Mouse (Mus musculus): Measurements from ENCODE around the gene Snx29. TPM values are rescaled to one million over a fixed set of nuclear protein-coding genes. Genes with fewer than 3 reads are reported as not detected.

The Snx29 gene
- polyA plus RNA-seq, 1 experiment = 1.1 TPM

DNA sequence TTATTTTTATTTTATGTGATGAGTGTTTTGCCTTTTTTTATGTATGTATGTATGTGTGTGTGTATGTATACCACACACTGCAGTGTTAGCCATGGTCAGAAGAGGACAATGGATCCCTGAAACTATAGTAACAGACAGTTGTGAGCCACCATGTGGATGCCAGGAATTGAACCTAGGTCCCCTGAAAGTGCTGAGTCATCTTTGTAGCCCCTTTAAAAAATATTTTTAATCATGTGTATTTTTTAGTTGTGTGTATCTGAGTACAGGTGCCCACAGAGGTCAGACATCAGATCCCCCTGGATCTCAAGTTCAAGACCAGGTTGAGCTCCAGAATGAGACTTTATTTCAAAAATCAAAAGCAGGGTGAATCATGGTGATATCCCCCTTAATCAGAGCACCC is 19.0 kb upstream of the Snx29 start:
- H3K27me3 ChIP-seq (ENCODE audit: control insufficient read depth) = no peaks in the 10 kb centered on the region
- TF ChIP-seq GATA1 (IDR thresholded peaks at IDR 0.05; ENCODE audit: low read length) (no peak), TAL1 (IDR thresholded peaks at IDR 0.05; ENCODE audit: low read length) (no peak)
- H3K36me3 ChIP-seq (ENCODE audit: control insufficient read depth) = no peaks in the 10 kb centered on the region

DNA sequence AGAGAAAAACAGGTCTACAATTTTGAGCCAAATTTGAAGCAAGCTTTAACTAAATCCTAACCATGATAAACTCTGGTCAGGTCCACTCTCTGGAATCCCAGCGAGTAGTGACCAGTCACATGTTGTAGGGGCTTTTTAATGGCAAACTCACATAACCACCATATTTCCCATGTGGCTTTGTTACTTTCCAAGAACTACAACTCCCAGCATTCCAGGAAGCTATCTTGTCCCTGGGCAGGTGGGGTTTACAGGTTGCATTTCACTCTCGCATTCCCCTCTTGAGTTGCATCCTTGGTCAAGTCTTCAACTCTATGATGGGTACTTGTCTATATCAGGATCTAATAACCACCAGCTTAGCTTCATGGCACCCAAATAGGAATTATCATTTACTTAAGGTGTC is 17.2 kb upstream of the Snx29 start:
- Histone ChIP-seq H3K9me3 (ENCODE audit: control insufficient read depth, low read length) (no peaks in the 10 kb centered on the region), H3K4me1 (ENCODE audit: control insufficient read depth) (peaks cover under 1% of the 10 kb centered on the region), H3K36me3 (ENCODE audit: control insufficient read depth) (no peaks in the 10 kb centered on the region), H3K4me3 (replicated peaks) (no peak overlapping the region), H3K27me3 (ENCODE audit: control insufficient read depth) (no peaks in the 10 kb centered on the region)
- no peak for TF ChIP-seq GATA1 (IDR thresholded peaks at IDR 0.05; ENCODE audit: low read length)
- no peak for TF ChIP-seq TAL1 (IDR thresholded peaks at IDR 0.05; ENCODE audit: low read length)

More for the DNA sequence above, 19.0 kb upstream of the Snx29 start:
- no peak overlapping the region for H3K4me3 ChIP-seq (replicated peaks)
- no peaks in the 10 kb centered on the region for H3K9me3 ChIP-seq (ENCODE audit: control insufficient read depth, low read length)
- peaks cover 5% of the 10 kb centered on the region for H3K4me1 ChIP-seq (ENCODE audit: control insufficient read depth)

DNA sequence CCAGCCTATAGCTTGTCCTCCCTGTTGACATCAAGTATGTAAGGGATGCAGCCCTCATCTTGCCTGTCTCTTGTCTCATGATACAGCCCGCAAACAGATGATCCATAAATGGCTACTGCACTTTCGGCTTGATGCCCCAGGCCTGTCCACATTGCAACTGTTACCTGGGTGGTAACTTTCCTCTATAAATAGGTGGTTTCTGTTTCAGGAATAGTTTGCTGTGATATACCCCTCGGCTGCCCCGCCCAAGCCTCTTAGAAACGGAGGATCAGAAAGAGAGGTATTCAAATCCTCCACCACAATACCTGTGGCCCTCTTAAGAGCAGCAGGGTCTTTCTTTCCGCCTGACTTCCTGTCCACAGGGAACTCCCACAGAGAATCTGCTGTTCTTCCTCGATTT is 9.2 kb upstream of the Snx29 start, which contains the start of gene Tnfrsf17:
Tnfrsf17 (plus strand) TSS at position 301 of the 400 bp plus-strand sequence.
- Histone ChIP-seq H3K27me3 (ENCODE audit: control insufficient read depth) (no peaks in the 10 kb centered on the region), H3K4me1 (ENCODE audit: control insufficient read depth) (no peaks in the 10 kb centered on the region), H3K4me3 (replicated peaks) (no peak within 1 kb of the TSS), H3K9me3 (ENCODE audit: control insufficient read depth, low read length) (no peaks in the 10 kb centered on the region), H3K36me3 (ENCODE audit: control insufficient read depth) (no peaks in the 10 kb centered on the region)
- TF ChIP-seq TAL1 (IDR thresholded peaks at IDR 0.05; ENCODE audit: low read length) = no peak
- no peak for TF ChIP-seq GATA1 (IDR thresholded peaks at IDR 0.05; ENCODE audit: low read length)

DNA sequence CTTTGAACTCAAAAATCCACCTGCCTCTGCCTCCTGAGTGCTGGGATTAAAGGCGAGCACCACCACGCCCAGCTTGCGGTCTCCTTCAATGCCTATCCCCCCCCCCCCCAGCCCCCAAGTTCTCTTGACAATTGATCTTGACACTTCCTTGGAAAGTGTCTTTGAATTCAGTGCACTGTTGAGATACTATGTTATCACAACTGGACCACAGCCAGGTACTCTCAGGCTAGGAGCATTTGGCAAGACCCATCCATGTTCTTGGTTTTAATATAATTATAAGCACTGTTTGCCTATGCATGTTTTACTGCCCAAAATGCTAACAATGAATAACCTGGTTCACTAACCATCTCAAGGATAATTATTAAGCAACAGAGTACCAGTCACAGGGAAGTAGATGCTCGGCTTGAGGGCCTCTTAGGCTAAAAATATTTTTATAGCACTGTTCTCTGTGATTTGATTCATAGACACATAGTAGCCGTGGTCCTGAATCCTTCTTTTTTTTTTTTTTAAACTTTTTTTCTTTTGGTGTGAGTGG is 6.9 kb upstream of the Snx29 start:
- TF ChIP-seq TAL1 (IDR thresholded peaks at IDR 0.05; ENCODE audit: low read length) (no peak), GATA1 (IDR thresholded peaks at IDR 0.05; ENCODE audit: low read length) (no peak)
- Histone ChIP-seq H3K36me3 (ENCODE audit: control insufficient read depth) (no peaks in the 10 kb centered on the region), H3K9me3 (ENCODE audit: control insufficient read depth, low read length) (no peaks in the 10 kb centered on the region), H3K4me1 (ENCODE audit: control insufficient read depth) (no peaks in the 10 kb centered on the region), H3K4me3 (replicated peaks) (no peak overlapping the region), H3K27me3 (ENCODE audit: control insufficient read depth) (no peaks in the 10 kb centered on the region)

DNA sequence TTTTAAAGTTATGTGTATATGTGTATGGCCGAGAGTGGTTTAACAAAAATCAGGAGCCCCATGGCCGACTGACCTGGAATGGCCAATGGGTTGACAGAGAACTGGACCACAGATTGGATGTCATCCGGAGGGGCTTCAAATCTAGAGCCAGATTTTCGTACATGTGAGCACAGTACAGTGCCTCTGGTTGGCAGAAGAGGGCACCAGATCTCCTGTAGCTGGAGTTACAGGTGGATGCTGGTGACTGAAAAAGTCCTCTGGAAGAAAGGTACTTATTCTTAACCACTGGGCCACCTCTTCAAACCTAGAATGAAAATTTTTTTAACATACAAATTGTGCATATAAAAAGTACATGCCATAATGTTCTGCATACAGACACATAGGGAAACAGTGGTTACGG is 6.0 kb upstream of the Snx29 start:
- Histone ChIP-seq H3K9me3 (ENCODE audit: control insufficient read depth, low read length) (no peaks in the 10 kb centered on the region), H3K4me1 (ENCODE audit: control insufficient read depth) (peaks cover under 1% of the 10 kb centered on the region), H3K27me3 (ENCODE audit: control insufficient read depth) (no peaks in the 10 kb centered on the region), H3K36me3 (ENCODE audit: control insufficient read depth) (no peaks in the 10 kb centered on the region), H3K4me3 (replicated peaks) (no peak overlapping the region)
- TF ChIP-seq GATA1 (IDR thresholded peaks at IDR 0.05; ENCODE audit: low read length) = no peak

DNA sequence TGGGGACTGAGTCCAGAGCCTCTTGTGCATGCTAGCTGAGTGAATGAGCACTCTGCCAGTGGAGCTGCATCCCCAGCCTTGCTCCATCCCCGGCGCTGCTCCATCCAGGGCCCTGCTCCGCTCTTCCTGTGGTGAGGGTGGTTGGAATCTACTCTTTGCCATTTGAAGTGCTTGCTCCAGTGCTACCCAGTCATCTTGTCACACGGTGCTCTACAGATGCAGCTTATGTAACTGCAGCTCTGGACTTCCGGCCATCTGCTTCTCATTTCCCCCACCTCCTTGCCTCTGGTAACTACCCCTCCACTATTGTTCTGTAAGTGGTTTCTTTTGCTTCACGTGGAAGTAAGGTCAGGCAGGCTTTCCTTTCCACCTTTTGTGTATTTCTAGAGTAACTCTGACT is 5.4 kb upstream of the Snx29 start:
- Histone ChIP-seq H3K9me3 (ENCODE audit: control insufficient read depth, low read length) (no peaks in the 10 kb centered on the region), H3K4me3 (replicated peaks) (no peak overlapping the region), H3K27me3 (ENCODE audit: control insufficient read depth) (no peaks in the 10 kb centered on the region), H3K4me1 (ENCODE audit: control insufficient read depth) (peaks cover 6% of the 10 kb centered on the region), H3K36me3 (ENCODE audit: control insufficient read depth) (no peaks in the 10 kb centered on the region)
- TF ChIP-seq TAL1 (IDR thresholded peaks at IDR 0.05; ENCODE audit: low read length) (no peak), GATA1 (IDR thresholded peaks at IDR 0.05; ENCODE audit: low read length) (no peak)

DNA sequence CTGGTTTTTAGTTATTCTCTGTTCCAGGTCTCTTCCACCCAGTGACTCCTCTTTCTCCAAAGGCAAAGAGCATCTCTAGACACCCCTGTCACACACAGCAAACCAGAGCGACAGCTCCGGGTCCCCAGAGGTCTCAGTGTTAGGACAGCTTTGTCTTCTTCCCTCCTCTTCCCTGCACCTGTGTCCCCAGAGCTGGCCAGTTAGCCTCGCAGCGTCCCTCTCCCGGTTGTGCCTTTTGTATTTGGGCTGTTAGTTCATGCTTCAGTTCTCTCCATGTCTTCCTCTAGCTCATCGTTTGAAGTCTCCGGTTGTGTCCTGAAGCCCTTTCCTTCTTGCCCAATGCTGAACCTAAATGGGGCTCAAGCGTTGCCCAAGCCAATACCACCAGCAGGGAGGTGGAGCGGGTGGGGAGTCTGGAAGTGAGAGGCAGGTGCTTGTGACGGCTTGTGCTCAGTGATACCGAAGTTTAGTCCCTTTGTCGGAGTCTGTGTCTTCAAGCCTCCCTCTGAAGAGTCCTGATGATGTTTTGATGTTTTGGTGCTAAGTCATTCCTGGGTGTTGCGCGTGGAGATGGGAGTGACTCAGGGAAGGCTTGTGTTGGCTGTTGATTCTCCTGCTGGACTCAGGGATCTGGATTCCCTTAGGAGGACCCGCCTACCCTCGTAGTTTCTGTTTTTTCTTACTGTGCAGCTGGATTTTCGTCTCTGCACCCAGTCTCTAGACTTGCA is 780 bp downstream of the Snx29 start:
- TF ChIP-seq TAL1 (IDR thresholded peaks at IDR 0.05; ENCODE audit: low read length) (no peak), GATA1 (IDR thresholded peaks at IDR 0.05; ENCODE audit: low read length) (no peak)
- H3K9me3 ChIP-seq (ENCODE audit: control insufficient read depth, low read length) = no peaks in the 10 kb centered on the region
- no peaks in the 10 kb centered on the region; the same call in 1 of the 2 replicates for H3K36me3 ChIP-seq (ENCODE audit: control insufficient read depth)
- peak overlapping the region; percentile 96 for H3K4me3 ChIP-seq (replicated peaks)
- peaks cover 20% of the 10 kb centered on the region for H3K4me1 ChIP-seq (ENCODE audit: control insufficient read depth)
- H3K27me3 ChIP-seq (ENCODE audit: control insufficient read depth) = no peaks in the 10 kb centered on the region

DNA sequence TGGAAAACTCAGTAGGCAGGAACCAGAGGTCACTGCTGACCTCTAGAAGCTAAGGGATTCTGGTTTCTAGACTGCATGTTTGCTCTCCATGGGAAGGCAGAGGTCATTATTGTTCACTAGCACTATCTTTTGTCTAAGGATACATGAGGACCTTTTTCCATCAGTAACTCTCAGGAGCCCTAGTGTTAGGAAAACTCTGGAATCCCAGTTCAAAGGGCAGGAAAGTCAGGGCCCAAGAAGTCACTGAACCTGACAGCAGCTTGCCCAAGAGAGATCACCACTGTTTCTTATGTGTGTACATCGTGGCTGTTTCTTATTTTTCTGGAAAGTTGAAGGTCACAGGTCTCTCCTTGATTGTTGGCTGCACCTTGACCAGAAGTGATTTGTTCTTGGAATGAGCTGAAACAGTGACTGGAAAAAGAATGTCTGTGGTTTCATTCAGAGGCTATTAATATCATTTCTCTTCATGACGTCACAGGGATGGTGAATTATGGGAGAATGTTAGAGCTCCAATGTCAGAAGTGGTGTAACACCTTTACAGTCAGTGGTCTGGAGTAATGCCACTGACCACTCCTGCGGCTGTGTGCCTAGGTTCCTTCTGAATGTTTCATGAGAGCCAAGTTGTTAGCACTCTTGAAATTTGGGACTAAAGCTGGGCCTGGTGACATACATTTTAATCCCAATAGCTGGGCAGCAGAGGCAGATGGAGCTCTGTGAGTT is 7.5 kb downstream of the Snx29 start:
- Histone ChIP-seq H3K4me3 (replicated peaks) (no peak overlapping the region), H3K27me3 (ENCODE audit: control insufficient read depth) (no peaks in the 10 kb centered on the region), H3K9me3 (ENCODE audit: control insufficient read depth, low read length) (no peaks in the 10 kb centered on the region), H3K36me3 (ENCODE audit: control insufficient read depth) (no peaks in the 10 kb centered on the region), H3K4me1 (ENCODE audit: control insufficient read depth) (no peaks in the 10 kb centered on the region)
- TF ChIP-seq GATA1 (IDR thresholded peaks at IDR 0.05; ENCODE audit: low read length) (no peak), TAL1 (IDR thresholded peaks at IDR 0.05; ENCODE audit: low read length) (no peak)

DNA sequence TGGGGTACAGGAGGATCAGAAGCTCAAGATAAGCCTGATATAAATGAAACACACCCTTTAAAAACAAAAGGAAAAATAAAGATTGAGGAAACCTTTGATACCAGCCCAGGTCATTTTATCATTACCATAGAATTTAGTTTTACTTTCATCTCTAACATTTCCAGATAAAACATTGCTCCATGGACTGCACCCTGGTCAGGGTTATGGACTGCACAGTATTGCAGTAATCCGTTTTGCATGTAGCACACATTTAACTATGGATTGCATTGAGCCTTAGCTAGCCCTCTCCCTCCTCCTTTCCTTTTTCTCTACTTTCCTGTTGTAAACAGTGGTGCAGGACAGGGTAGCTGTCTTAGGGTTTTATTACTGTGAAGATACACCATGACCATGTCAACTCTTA is 8.3 kb downstream of the Snx29 start:
- TF ChIP-seq GATA1 (IDR thresholded peaks at IDR 0.05; ENCODE audit: low read length) = no peak
- TF ChIP-seq TAL1 (IDR thresholded peaks at IDR 0.05; ENCODE audit: low read length) = no peak
- H3K36me3 ChIP-seq (ENCODE audit: control insufficient read depth) = no peaks in the 10 kb centered on the region
- H3K4me3 ChIP-seq (replicated peaks) = no peak overlapping the region
- no peaks in the 10 kb centered on the region for H3K4me1 ChIP-seq (ENCODE audit: control insufficient read depth)
- no peaks in the 10 kb centered on the region for H3K27me3 ChIP-seq (ENCODE audit: control insufficient read depth)
- H3K9me3 ChIP-seq (ENCODE audit: control insufficient read depth, low read length) = no peaks in the 10 kb centered on the region

Data from erythroblast, embryonic 14.5 days (primary cell).